Mouse (Mus musculus) brain, adult 2 months (tissue): ENCODE results near the gene Sgpp2.

Experiments
- DNase-seq: peaks from one replicate; pipeline ENCODE4 v3.0.0; 2011; ENCODE audit warnings: low read depth, low spot score

Sgpp2 gene

GRCm38 (mm10) chr1:78399755-78400154 lies 89.6 kb downstream of the Sgpp2 start:
- no peak for DNase-seq

- DNase-seq: no peak
These were observed 91.3 kb downstream of the Sgpp2 start for GRCm38 (mm10) chr1:78401413-78401812.

GRCm38 (mm10) chr1:78409396-78409795 lies 99.3 kb downstream of the Sgpp2 start:
- DNase-seq: no peak

DNA sequence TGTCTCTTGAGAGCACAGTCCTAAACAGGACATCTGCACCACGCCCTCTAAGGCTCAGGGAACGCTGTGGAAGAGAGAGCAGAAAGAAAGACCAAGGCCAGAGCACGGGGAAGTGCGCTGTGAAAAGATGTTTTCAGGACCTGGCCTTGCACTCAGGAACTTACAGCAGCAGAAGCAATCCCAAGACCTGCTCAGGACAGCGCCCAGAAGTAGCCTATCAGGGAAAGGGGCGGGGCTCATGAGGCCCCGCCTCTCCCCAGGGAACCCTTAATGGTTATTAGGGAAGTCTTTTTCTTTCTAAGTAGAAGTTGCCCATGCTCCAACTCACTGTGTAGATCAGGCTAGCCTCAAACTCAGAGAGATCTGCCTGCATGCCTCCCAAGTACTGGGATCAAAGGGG lies 102.5 kb downstream of the Sgpp2 start:
- no peak for DNase-seq

DNA sequence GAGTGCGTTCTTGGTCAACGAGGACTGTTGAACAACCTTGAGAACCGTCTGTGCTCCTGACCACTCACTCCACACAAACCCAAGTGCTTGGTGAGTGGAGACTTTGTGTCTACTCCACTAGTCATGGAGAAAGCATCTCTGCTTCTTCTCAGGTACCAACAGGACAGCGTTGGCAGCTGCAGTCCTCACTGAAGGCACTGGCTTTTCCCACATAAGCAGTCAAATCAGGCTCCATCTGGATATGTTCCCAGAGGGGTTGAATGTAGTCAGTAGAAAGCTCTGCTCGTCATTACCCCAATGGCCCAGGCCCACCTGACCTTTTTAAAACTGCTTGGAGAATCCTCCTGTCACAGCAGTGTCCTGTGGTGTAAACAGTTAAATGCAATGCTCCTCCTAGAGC lies 104.3 kb downstream of the Sgpp2 start:
- DNase-seq: no peak

GRCm38 (mm10) chr1:78417154-78417911 lies 107.2 kb downstream of the Sgpp2 start:
- no peak for DNase-seq

DNA sequence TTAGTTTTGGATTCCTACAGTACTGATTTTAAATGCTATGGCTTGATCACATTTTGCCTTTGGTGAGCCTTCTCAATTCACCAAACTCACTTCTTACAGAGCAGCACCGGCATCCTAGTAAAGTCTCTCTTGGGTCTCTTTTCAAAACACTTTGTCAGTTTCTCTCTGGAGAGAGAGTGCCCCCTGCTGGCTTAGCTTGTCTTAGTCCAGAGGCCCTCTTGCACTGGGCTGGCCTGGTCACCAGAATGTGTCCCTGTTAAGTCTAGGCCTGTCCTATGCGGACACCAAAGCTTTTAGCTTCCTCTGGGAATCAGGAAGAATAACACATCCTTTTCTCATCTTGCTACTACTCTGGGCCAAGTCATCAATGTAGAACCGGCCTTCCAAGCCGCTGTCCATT lies 109.4 kb downstream of the Sgpp2 start:
- peak; percentile 84 for DNase-seq

- DNase-seq: no peak
These were observed 110.1 kb downstream of the Sgpp2 start for GRCm38 (mm10) chr1:78420271-78420670.

DNA sequence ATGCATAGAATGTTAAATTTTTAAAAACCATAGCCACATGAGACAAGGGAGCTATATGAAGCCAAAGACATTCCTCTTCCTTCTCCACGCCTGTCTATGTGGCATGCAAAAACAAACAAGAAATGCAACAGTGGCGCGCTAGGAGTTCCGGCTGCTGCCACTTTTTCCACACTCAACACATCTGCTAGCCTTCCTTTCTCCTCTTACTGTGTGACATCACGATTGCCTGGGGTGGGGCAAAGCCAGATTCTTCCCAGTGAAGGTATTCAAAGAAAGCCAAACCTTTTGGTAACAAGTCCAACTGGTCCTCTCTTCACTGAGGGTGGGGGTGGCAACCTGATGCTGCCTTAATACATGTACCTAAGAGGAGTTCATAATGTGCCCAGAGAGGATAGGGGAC lies 111.6 kb downstream of the Sgpp2 start:
- DNase-seq: no peak

- DNase-seq: no peak
These were observed 112.4 kb downstream of the Sgpp2 start for GRCm38 (mm10) chr1:78422576-78422975.

GRCm38 (mm10) chr1:78424848-78425247 lies 114.7 kb downstream of the Sgpp2 start:
- DNase-seq: no peak

DNA sequence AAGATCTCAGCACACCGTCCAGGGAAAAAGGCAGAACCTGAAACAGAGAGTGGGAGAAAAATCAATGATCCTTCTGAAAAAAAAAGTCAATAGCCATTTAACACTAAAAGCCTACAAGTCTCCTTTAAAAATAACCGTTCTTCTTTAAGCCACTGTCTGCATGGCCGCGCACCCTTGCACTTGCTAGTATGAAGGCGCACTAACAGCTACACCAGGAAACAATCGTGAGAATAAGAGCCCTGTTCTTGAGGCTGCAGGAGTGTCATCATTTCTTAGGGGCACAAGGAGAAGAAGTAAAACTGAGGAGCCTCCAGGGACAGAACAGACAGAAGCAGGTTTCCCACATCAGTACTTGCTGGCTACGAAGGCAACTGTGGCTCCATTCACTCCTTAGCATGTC lies 115.2 kb downstream of the Sgpp2 start:
- DNase-seq: no peak

GRCm38 (mm10) chr1:78425793-78426700 lies 115.9 kb downstream of the Sgpp2 start:
- peak; percentile 81 for DNase-seq

DNA sequence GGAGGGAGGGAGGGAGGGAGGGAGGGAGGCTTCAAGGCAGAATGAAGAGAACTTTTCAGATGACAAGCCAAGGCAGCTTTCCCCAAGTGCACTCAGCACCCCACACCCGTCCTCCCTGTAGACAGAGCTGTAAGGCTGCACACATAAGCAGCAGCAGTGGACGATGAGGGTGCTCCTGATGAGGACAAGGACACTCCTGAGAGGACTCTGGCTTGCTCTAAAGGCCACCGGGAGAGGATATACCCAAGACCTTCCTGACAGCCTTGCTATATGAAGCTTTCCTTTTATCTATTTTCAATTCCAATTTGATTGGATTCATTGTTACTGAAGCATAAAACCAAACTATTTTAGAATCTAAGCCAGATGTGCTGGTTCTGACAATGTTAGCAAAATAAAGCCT lies 116.7 kb downstream of the Sgpp2 start:
- no peak for DNase-seq

DNA sequence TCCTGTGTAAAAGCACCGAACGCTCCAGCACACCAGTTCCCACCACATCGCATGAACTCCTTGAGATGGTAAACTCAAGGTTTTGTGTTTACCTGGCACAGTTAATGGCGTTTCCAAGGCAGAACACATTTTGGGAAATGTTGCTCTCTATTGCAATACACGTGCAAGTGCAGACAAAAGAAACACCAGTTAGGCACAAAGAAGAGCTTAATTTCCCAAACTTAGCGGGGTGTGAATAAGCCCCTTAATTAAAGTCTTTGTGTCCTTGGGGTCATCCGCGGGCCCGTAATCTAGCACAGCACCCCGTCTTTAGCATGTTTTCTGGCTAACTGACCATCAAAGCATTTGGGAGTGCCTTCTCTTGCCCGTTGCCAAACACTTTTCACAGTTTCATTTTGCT lies 118.7 kb downstream of the Sgpp2 start:
- no peak for DNase-seq

DNA sequence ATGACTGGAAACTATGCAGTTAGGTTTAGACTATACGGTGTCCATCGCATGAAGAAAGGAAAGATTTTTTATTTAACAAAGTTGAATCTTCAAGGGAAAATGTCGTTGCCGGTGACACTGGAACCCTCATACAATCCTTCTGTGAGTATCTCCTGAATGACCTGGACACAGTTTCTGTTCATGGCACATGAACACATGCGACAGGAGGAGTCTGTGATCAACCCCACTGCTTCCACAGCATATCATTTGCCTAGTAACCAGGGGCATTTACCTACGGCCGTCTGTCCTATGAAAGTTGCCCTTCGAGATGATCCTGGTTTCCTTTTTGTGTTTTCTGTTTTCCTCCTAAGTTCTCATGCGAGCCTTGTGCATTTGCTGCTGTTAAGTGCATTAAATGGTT lies 123.3 kb downstream of the Sgpp2 start:
- DNase-seq: no peak

DNA sequence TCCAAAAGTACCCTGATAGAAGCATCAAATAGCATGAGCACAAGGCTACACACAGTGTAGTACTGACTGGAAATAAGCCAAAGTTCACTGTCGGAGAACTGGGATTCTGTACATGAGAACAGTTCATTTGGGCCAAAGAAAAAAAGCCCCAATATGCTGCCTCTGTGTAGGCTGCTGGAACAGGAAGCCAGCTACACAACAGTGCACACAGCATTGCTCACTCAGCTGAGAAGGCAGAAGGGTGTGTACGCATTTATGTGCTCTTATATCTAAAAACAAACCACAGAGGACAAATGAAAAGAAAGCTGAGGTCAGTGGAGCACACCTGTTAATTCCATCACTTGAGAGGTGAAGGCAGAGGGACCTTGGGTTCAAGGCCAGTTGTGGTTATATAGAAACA lies 125.8 kb downstream of the Sgpp2 start:
- peak; percentile 42 for DNase-seq

DNA sequence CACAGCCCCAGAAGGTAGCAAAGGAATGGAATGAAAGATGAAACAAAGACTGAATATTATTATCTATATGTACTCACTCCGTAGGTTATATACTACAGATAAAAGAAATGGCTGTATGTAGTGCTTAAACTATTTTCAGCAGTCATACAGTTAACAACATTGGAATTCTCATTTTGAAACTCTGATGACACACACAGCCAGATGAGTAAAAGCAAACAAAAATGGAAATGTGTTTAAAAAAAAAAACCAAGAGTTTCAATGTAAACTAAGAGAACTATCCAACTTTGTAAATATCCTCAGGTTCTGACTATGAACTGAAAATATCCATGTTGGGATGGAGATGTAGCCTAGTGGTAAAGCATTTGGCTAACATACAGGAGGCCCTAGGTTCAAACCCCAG lies 126.3 kb downstream of the Sgpp2 start:
- no peak for DNase-seq

DNA sequence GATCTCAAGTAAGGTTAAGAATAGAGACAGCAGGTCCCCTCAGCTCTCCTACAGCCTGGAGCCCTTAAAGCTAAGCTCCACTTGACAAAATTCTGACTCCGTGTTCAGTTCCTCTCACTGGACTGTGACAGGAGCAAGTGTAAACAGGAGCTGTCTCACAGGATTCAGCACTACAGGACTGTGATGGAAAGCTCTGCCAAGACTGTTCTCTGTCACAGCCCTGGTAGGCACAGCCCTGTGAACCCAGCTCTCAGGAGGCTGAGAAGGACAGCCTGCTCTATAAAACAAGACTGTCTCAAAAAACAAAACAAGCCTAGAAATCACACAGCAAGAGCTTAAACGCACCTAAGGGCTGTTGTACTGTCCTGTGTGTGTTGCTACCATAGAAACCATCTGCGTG lies 127.0 kb downstream of the Sgpp2 start:
- no peak for DNase-seq

DNA sequence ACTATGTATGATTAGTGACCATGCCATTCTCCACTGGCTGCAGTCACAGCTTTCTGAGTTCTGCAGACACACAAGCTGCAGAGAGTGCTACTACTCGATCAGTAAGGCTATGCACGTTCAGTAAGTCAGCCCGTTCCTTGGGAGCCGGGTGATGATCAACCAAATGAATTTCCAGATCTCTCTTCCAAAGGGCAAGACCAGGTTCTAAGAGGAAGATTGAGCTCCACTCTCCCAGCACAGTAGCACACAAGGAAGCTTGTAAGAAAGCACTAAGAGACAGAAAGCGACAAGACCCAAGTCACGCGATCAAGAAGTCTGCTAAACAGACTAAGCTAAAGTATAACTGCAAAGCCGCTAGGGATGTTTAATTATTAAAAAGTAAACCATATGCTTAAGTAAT lies 130.6 kb downstream of the Sgpp2 start:
- no peak for DNase-seq

- no peak for DNase-seq
These were observed 132.9 kb downstream of the Sgpp2 start for GRCm38 (mm10) chr1:78443056-78443455.

- DNase-seq: no peak
These were observed 136.1 kb downstream of the Sgpp2 start for GRCm38 (mm10) chr1:78446232-78446631.

GRCm38 (mm10) chr1:78446742-78447141 lies 136.6 kb downstream of the Sgpp2 start:
- no peak for DNase-seq
